Mouse (Mus musculus): ENCODE results near the gene Tsc1. TPM values are rescaled to one million over a fixed set of nuclear protein-coding genes. Genes with fewer than 3 reads are reported as not detected.

Gene Tsc1
- polyA plus RNA-seq, 1 experiment from 2014 or later, result 9.8 TPM

GRCm38 (mm10) chr2:28654295-28654694 is 13.3 kb downstream of the Tsc1 start:
- H3K9me3 ChIP-seq (replicated peaks; ENCODE audit: control insufficient read depth, low read length), result no peaks in the 10 kb centered on the region
- no peak for ATAC-seq (ENCODE audit: low read depth)
- 43% methylated on average over 2 of the region's 2 CpGs for WGBS (ENCODE audit: insufficient replicate concordance)
- H3K4me2 ChIP-seq (ENCODE audit: low read depth, low read length), result no peak overlapping the region
- H3K27ac ChIP-seq (ENCODE audit: low read length), result no peak overlapping the region
- no peaks in the 10 kb centered on the region for H3K4me1 ChIP-seq (ENCODE audit: control insufficient read depth, low read depth, low read length)
- no peak overlapping the region for H3K4me3 ChIP-seq (ENCODE audit: low read depth, low read length)
- H3K27me3 ChIP-seq (ENCODE audit: control insufficient read depth, insufficient read depth, low read depth, low read length), result no peaks in the 10 kb centered on the region
- peaks cover 8% of the 10 kb centered on the region for H3K36me3 ChIP-seq (ENCODE audit: control insufficient read depth, insufficient read depth)
- H3K9ac ChIP-seq (ENCODE audit: low read depth, low read length), result no peak overlapping the region

- no peak overlapping the region for H3K4me2 ChIP-seq (ENCODE audit: low read depth, low read length)
- WGBS (ENCODE audit: insufficient replicate concordance), result 65% methylated on average over 8 of the region's 8 CpGs
- H3K36me3 ChIP-seq (ENCODE audit: control insufficient read depth, insufficient read depth), result peaks cover 14% of the 10 kb centered on the region
These were observed 15.2 kb downstream of the Tsc1 start for GRCm38 (mm10) chr2:28656216-28656615.

GRCm38 (mm10) chr2:28662891-28663290 is 21.9 kb downstream of the Tsc1 start:
- Histone ChIP-seq H3K27me3 (ENCODE audit: control insufficient read depth, insufficient read depth, low read depth, low read length) (no peaks in the 10 kb centered on the region), H3K36me3 (ENCODE audit: control insufficient read depth, insufficient read depth) (peaks cover 24% of the 10 kb centered on the region), H3K4me1 (ENCODE audit: control insufficient read depth, low read depth, low read length) (no peaks in the 10 kb centered on the region), H3K9me3 (replicated peaks; ENCODE audit: control insufficient read depth, low read length) (no peaks in the 10 kb centered on the region), H3K4me3 (ENCODE audit: low read depth, low read length) (no peak overlapping the region), H3K27ac (ENCODE audit: low read length) (no peak overlapping the region), H3K4me2 (ENCODE audit: low read depth, low read length) (no peak overlapping the region), H3K9ac (ENCODE audit: low read depth, low read length) (no peak overlapping the region)
- 58% methylated on average over 3 of the region's 3 CpGs for WGBS (ENCODE audit: insufficient replicate concordance)
- peak; percentile 53 for ATAC-seq (ENCODE audit: low read depth)

More at GRCm38 (mm10) chr2:28656216-28656615, 15.2 kb downstream of the Tsc1 start:
- H3K9ac ChIP-seq (ENCODE audit: low read depth, low read length), result no peak overlapping the region
- no peaks in the 10 kb centered on the region for H3K27me3 ChIP-seq (ENCODE audit: control insufficient read depth, insufficient read depth, low read depth, low read length)
- no peak overlapping the region for H3K4me3 ChIP-seq (ENCODE audit: low read depth, low read length)
- no peaks in the 10 kb centered on the region for H3K9me3 ChIP-seq (replicated peaks; ENCODE audit: control insufficient read depth, low read length)
- no peak for ATAC-seq (ENCODE audit: low read depth)
- no peaks in the 10 kb centered on the region for H3K4me1 ChIP-seq (ENCODE audit: control insufficient read depth, low read depth, low read length)
- H3K27ac ChIP-seq (ENCODE audit: low read length), result no peak overlapping the region

- Histone ChIP-seq H3K4me3 (ENCODE audit: low read depth, low read length) (no peak overlapping the region), H3K27ac (ENCODE audit: low read length) (no peak overlapping the region), H3K27me3 (ENCODE audit: control insufficient read depth, insufficient read depth, low read depth, low read length) (no peaks in the 10 kb centered on the region), H3K4me2 (ENCODE audit: low read depth, low read length) (no peak overlapping the region), H3K4me1 (ENCODE audit: control insufficient read depth, low read depth, low read length) (no peaks in the 10 kb centered on the region), H3K36me3 (ENCODE audit: control insufficient read depth, insufficient read depth) (peaks cover 17% of the 10 kb centered on the region), H3K9ac (ENCODE audit: low read depth, low read length) (no peak overlapping the region), H3K9me3 (replicated peaks; ENCODE audit: control insufficient read depth, low read length) (no peaks in the 10 kb centered on the region)
- no peak for ATAC-seq (ENCODE audit: low read depth)
- WGBS (ENCODE audit: insufficient replicate concordance), result 72% methylated on average over 3 of the region's 3 CpGs
These were observed 24.8 kb downstream of the Tsc1 start for GRCm38 (mm10) chr2:28665818-28666217.

GRCm38 (mm10) chr2:28671438-28671837 is 30.4 kb downstream of the Tsc1 start:
- no peak overlapping the region for H3K9ac ChIP-seq (ENCODE audit: low read depth, low read length)
- H3K4me1 ChIP-seq (ENCODE audit: control insufficient read depth, low read depth, low read length), result no peaks in the 10 kb centered on the region; the same call in 1 of the 2 replicates
- H3K4me3 ChIP-seq (ENCODE audit: low read depth, low read length), result no peak overlapping the region
- no peak overlapping the region for H3K4me2 ChIP-seq (ENCODE audit: low read depth, low read length)
- 53% methylated on average over 2 of the region's 2 CpGs for WGBS (ENCODE audit: insufficient replicate concordance)
- peaks cover 24% of the 10 kb centered on the region for H3K36me3 ChIP-seq (ENCODE audit: control insufficient read depth, insufficient read depth)
- H3K27ac ChIP-seq (ENCODE audit: low read length), result no peak overlapping the region
- H3K9me3 ChIP-seq (replicated peaks; ENCODE audit: control insufficient read depth, low read length), result no peaks in the 10 kb centered on the region
- ATAC-seq (ENCODE audit: low read depth), result no peak
- H3K27me3 ChIP-seq (ENCODE audit: control insufficient read depth, insufficient read depth, low read depth, low read length), result no peaks in the 10 kb centered on the region

- H3K27ac ChIP-seq (ENCODE audit: low read length), result peak overlapping the region; percentile 16; the same call in 1 of the 2 replicates
- WGBS (ENCODE audit: insufficient replicate concordance), result 73% methylated on average over 8 of the region's 8 CpGs
- H3K36me3 ChIP-seq (ENCODE audit: control insufficient read depth, insufficient read depth), result peaks cover 36% of the 10 kb centered on the region
These were observed 35.0 kb downstream of the Tsc1 start for GRCm38 (mm10) chr2:28676005-28676404.

GRCm38 (mm10) chr2:28680710-28681109 is 39.7 kb downstream of the Tsc1 start:
- H3K9ac ChIP-seq (ENCODE audit: low read depth, low read length), result no peak overlapping the region
- H3K27ac ChIP-seq (ENCODE audit: low read length), result no peak overlapping the region
- 40% methylated on average over 4 of the region's 4 CpGs for WGBS (ENCODE audit: insufficient replicate concordance)
- no peak overlapping the region for H3K4me2 ChIP-seq (ENCODE audit: low read depth, low read length)
- ATAC-seq (ENCODE audit: low read depth), result no peak
- H3K4me1 ChIP-seq (ENCODE audit: control insufficient read depth, low read depth, low read length), result no peaks in the 10 kb centered on the region
- peaks cover 35% of the 10 kb centered on the region for H3K36me3 ChIP-seq (ENCODE audit: control insufficient read depth, insufficient read depth)
- H3K27me3 ChIP-seq (ENCODE audit: control insufficient read depth, insufficient read depth, low read depth, low read length), result no peaks in the 10 kb centered on the region
- H3K4me3 ChIP-seq (ENCODE audit: low read depth, low read length), result no peak overlapping the region
- no peaks in the 10 kb centered on the region for H3K9me3 ChIP-seq (replicated peaks; ENCODE audit: control insufficient read depth, low read length)

More at GRCm38 (mm10) chr2:28676005-28676404, 35.0 kb downstream of the Tsc1 start:
- H3K4me2 ChIP-seq (ENCODE audit: low read depth, low read length), result no peak overlapping the region
- ATAC-seq (ENCODE audit: low read depth), result peak; percentile 82
- H3K27me3 ChIP-seq (ENCODE audit: control insufficient read depth, insufficient read depth, low read depth, low read length), result no peaks in the 10 kb centered on the region
- no peak overlapping the region for H3K4me3 ChIP-seq (ENCODE audit: low read depth, low read length)
- H3K9ac ChIP-seq (ENCODE audit: low read depth, low read length), result no peak overlapping the region
- no peaks in the 10 kb centered on the region for H3K9me3 ChIP-seq (replicated peaks; ENCODE audit: control insufficient read depth, low read length)
- H3K4me1 ChIP-seq (ENCODE audit: control insufficient read depth, low read depth, low read length), result no peaks in the 10 kb centered on the region; the same call in 1 of the 2 replicates

- Histone ChIP-seq H3K27ac (ENCODE audit: low read length) (no peak overlapping the region), H3K9me3 (replicated peaks; ENCODE audit: control insufficient read depth, low read length) (no peaks in the 10 kb centered on the region), H3K4me3 (ENCODE audit: low read depth, low read length) (no peak overlapping the region), H3K4me2 (ENCODE audit: low read depth, low read length) (no peak overlapping the region), H3K9ac (ENCODE audit: low read depth, low read length) (no peak overlapping the region), H3K27me3 (ENCODE audit: control insufficient read depth, insufficient read depth, low read depth, low read length) (no peaks in the 10 kb centered on the region), H3K4me1 (ENCODE audit: control insufficient read depth, low read depth, low read length) (no peaks in the 10 kb centered on the region), H3K36me3 (ENCODE audit: control insufficient read depth, insufficient read depth) (peaks cover 35% of the 10 kb centered on the region)
- ATAC-seq (ENCODE audit: low read depth), result no peak
- 81% methylated on average over 4 of the region's 4 CpGs for WGBS (ENCODE audit: insufficient replicate concordance)
These were observed 40.7 kb downstream of the Tsc1 start for GRCm38 (mm10) chr2:28681718-28682117.

- Histone ChIP-seq H3K27me3 (ENCODE audit: control insufficient read depth, insufficient read depth, low read depth, low read length) (no peaks in the 10 kb centered on the region), H3K4me1 (ENCODE audit: control insufficient read depth, low read depth, low read length) (no peaks in the 10 kb centered on the region), H3K27ac (ENCODE audit: low read length) (no peak overlapping the region), H3K9me3 (replicated peaks; ENCODE audit: control insufficient read depth, low read length) (no peaks in the 10 kb centered on the region), H3K4me2 (ENCODE audit: low read depth, low read length) (no peak overlapping the region), H3K9ac (ENCODE audit: low read depth, low read length) (no peak overlapping the region), H3K4me3 (ENCODE audit: low read depth, low read length) (no peak overlapping the region), H3K36me3 (ENCODE audit: control insufficient read depth, insufficient read depth) (peaks cover 26% of the 10 kb centered on the region)
- ATAC-seq (ENCODE audit: low read depth), result no peak
- 75% methylated on average over 7 of the region's 7 CpGs for WGBS (ENCODE audit: insufficient replicate concordance)
These were observed 44.9 kb downstream of the Tsc1 start for GRCm38 (mm10) chr2:28685895-28686294.

Measured in liver, embryonic 16.5 days (tissue).